Mouse (Mus musculus): ENCODE data around the gene Dagla. TPM values are rescaled to one million over a fixed set of nuclear protein-coding genes. Genes with fewer than 3 reads are reported as not detected.

Dagla gene
- total and polyA plus RNA-seq, 3 experiments: 2.5 to 5.7 (median 3.3) TPM

DNA sequence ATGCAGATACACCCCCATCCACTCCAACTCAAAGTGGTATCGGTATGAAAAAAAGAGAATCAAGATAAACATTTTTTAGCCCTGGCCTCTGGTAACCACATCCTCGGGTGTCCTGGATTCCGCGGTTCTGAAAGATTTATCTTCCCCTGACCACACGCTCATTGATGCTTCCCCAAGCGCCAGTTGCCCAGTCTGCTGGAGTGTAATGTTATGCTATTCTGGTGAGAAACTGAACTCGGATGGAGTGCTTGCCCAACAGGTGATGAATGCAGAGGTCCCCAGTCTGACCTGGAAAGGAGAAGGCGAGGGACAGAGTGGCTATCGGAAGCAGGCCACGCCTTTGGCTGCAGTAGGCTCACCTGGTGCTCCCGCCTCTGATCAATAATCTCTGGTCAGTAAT lies 3.4 kb downstream of the Dagla start:
- H3K27ac ChIP-seq: no peak overlapping the region
- H3K4me1 ChIP-seq (ENCODE audit: control insufficient read depth, insufficient read depth, low read length): peaks cover 11% of the 10 kb centered on the region
- H3K27me3 ChIP-seq (ENCODE audit: control insufficient read depth, insufficient read depth, low read length): no peaks in the 10 kb centered on the region
- H3K79me2 ChIP-seq (replicated peaks; ENCODE audit: control insufficient read depth, insufficient read depth, low read length): no peaks in the 10 kb centered on the region
- H3K9ac ChIP-seq (ENCODE audit: low read depth, low read length): no peak overlapping the region
- no peak for DNase-seq
- H3K4me3 ChIP-seq: no peak overlapping the region
- TF ChIP-seq CTCF (IDR thresholded peaks at IDR 0.05) (no peak), EP300 (IDR thresholded peaks at IDR 0.05; ENCODE audit: insufficient read depth, low read depth, low read length) (no peak), POLR2A (IDR thresholded peaks at IDR 0.05; ENCODE audit: insufficient read depth, low read depth, low read length) (no peak)
- no peaks in the 10 kb centered on the region for H3K36me3 ChIP-seq (ENCODE audit: control insufficient read depth, insufficient read depth, low read length)
- intact Hi-C loops (cut with DNase I): no loop called here
- WGBS: 83% methylated on average over 11 of the region's 11 CpGs

DNA sequence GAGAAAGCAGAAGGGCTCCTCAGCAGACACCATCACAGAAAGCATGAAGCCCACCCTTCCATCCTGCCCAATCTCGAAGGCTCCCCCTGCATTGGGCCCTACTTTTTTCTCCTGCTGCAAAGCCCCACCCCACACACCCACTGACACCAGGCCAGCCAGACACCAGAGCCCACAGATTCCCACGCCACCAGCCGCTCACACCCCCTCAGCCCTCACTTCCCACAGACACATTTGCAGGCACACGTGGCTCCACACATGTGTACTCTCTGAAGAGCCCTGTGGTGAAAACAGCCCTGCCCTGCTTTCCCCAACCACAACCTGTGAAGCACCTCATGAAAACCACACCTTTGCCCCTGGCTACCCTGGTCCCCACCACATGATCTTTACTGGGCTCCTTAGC lies 3.9 kb downstream of the Dagla start:
- Histone ChIP-seq H3K4me3 (no peak overlapping the region), H3K9ac (ENCODE audit: low read depth, low read length) (no peak overlapping the region), H3K27ac (no peak overlapping the region), H3K79me2 (replicated peaks; ENCODE audit: control insufficient read depth, insufficient read depth, low read length) (no peaks in the 10 kb centered on the region), H3K27me3 (ENCODE audit: control insufficient read depth, insufficient read depth, low read length) (no peaks in the 10 kb centered on the region), H3K4me1 (ENCODE audit: control insufficient read depth, insufficient read depth, low read length) (peaks cover 16% of the 10 kb centered on the region), H3K36me3 (ENCODE audit: control insufficient read depth, insufficient read depth, low read length) (no peaks in the 10 kb centered on the region)
- peak in 1 of 2 experiments; percentile 2 for DNase-seq
- intact Hi-C loops (cut with DNase I): no loop called here
- TF ChIP-seq CTCF (IDR thresholded peaks at IDR 0.05) (no peak), EP300 (IDR thresholded peaks at IDR 0.05; ENCODE audit: insufficient read depth, low read depth, low read length) (no peak), POLR2A (IDR thresholded peaks at IDR 0.05; ENCODE audit: insufficient read depth, low read depth, low read length) (no peak)
- 70% methylated on average over 4 of the region's 4 CpGs for WGBS

DNA sequence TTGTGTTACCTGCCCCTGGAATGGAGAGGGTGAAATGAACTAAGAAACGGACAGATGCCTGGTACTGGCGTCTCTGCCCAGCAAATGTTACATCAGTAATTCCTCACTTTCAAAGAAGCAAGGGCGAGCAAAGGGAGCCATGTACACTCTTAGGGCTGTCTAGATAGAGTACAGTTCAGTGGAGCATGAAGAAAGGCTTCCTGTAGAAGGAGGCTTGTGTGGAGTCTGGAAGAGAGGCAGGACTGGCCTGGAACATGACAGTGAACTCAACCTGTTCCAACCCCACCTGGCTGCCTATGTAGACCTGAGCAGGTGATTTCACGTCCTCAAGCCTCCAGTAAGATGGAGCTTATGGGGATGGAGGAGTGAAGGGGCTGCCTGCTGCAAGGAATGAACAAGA lies 6.4 kb downstream of the Dagla start:
- Histone ChIP-seq H3K27me3 (ENCODE audit: control insufficient read depth, insufficient read depth, low read length) (no peaks in the 10 kb centered on the region), H3K36me3 (ENCODE audit: control insufficient read depth, insufficient read depth, low read length) (no peaks in the 10 kb centered on the region), H3K4me3 (no peak overlapping the region), H3K79me2 (replicated peaks; ENCODE audit: control insufficient read depth, insufficient read depth, low read length) (no peaks in the 10 kb centered on the region), H3K9ac (ENCODE audit: low read depth, low read length) (no peak overlapping the region), H3K27ac (no peak overlapping the region), H3K4me1 (ENCODE audit: control insufficient read depth, insufficient read depth, low read length) (peaks cover 28% of the 10 kb centered on the region)
- no peak for DNase-seq
- intact Hi-C loops (cut with DNase I): no loop called here
- no peak for TF ChIP-seq CTCF (IDR thresholded peaks at IDR 0.05)
- no peak for TF ChIP-seq EP300 (IDR thresholded peaks at IDR 0.05; ENCODE audit: insufficient read depth, low read depth, low read length)
- TF ChIP-seq POLR2A (IDR thresholded peaks at IDR 0.05; ENCODE audit: insufficient read depth, low read depth, low read length): no peak
- 89% methylated on average over 4 of the region's 4 CpGs for WGBS

- peak overlapping the region; percentile 78 for H3K27ac ChIP-seq
- TF ChIP-seq POLR2A (IDR thresholded peaks at IDR 0.05; ENCODE audit: insufficient read depth, low read depth, low read length) (peak; percentile 54), CTCF (IDR thresholded peaks at IDR 0.05) (no peak)
- H3K4me3 ChIP-seq: no peak overlapping the region
- peak overlapping the region; percentile 14; the same call in 1 of the 2 replicates for H3K9ac ChIP-seq (ENCODE audit: low read depth, low read length)
- no peaks in the 10 kb centered on the region for H3K36me3 ChIP-seq (ENCODE audit: control insufficient read depth, insufficient read depth, low read length)
- intact Hi-C loops (cut with DNase I): no loop called here
- peaks cover 28% of the 10 kb centered on the region for H3K4me1 ChIP-seq (ENCODE audit: control insufficient read depth, insufficient read depth, low read length)
- no peaks in the 10 kb centered on the region for H3K79me2 ChIP-seq (replicated peaks; ENCODE audit: control insufficient read depth, insufficient read depth, low read length)
- DNase-seq: peak; percentile 70 to 83
- H3K27me3 ChIP-seq (ENCODE audit: control insufficient read depth, insufficient read depth, low read length): no peaks in the 10 kb centered on the region
- WGBS: 9% methylated on average over 8 of the region's 8 CpGs
Observed at GRCm38 (mm10) chr19:10297041-10297503, 7.6 kb downstream of the Dagla start.

DNA sequence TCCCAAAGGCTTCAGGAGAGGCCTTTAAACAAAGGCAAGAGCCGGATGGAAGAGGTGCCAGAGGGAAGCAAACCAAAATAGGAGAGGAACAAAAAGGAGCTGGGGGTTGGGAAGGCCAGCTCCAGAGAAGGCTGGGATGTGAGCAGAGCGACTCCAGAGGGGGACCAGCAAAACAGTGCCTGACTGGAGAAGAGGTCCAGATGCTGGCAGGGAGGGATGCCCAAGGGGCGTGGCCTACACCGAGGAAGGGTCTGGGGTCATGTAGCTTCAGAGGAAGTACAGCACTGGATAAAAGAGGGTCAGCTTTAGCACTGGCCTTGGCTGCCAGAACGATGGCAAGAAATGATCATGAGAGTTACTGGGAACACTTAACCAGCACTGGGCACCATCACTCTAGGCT lies 8.4 kb downstream of the Dagla start:
- H3K9ac ChIP-seq (ENCODE audit: low read depth, low read length): no peak overlapping the region
- no peaks in the 10 kb centered on the region for H3K27me3 ChIP-seq (ENCODE audit: control insufficient read depth, insufficient read depth, low read length)
- intact Hi-C loops (cut with DNase I): no loop called here
- peaks cover 28% of the 10 kb centered on the region for H3K4me1 ChIP-seq (ENCODE audit: control insufficient read depth, insufficient read depth, low read length)
- no peaks in the 10 kb centered on the region for H3K36me3 ChIP-seq (ENCODE audit: control insufficient read depth, insufficient read depth, low read length)
- no peaks in the 10 kb centered on the region for H3K79me2 ChIP-seq (replicated peaks; ENCODE audit: control insufficient read depth, insufficient read depth, low read length)
- H3K27ac ChIP-seq: peak overlapping the region; percentile 78
- TF ChIP-seq CTCF (IDR thresholded peaks at IDR 0.05): no peak
- no peak for TF ChIP-seq POLR2A (IDR thresholded peaks at IDR 0.05; ENCODE audit: insufficient read depth, low read depth, low read length)
- no peak for TF ChIP-seq EP300 (IDR thresholded peaks at IDR 0.05; ENCODE audit: insufficient read depth, low read depth, low read length)
- 52% methylated on average over 5 of the region's 5 CpGs for whole genome bisulfite sequencing
- DNase-seq: peak in 1 of 2 experiments; percentile 45
- H3K4me3 ChIP-seq: no peak overlapping the region

GRCm38 (mm10) chr19:10294631-10295562 lies 9.8 kb downstream of the Dagla start:
- peak overlapping the region; percentile 10; the same call in 1 of the 2 replicates for H3K9ac ChIP-seq (ENCODE audit: low read depth, low read length)
- WGBS: 49% methylated on average over 20 of the region's 20 CpGs
- no peak overlapping the region for H3K4me3 ChIP-seq
- peak overlapping the region; percentile 78 for H3K27ac ChIP-seq
- peak; percentile 66 to 76 for DNase-seq
- TF ChIP-seq CTCF (IDR thresholded peaks at IDR 0.05): no peak
- 0 out of 2 replicates have a peak, but pooled peaks have one; percentile 26 for TF ChIP-seq EP300 (IDR thresholded peaks at IDR 0.05; ENCODE audit: insufficient read depth, low read depth, low read length)
- 0 out of 2 replicates have a peak, but pooled peaks have one; percentile 35 for TF ChIP-seq POLR2A (IDR thresholded peaks at IDR 0.05; ENCODE audit: insufficient read depth, low read depth, low read length)
- peaks cover 33% of the 10 kb centered on the region for H3K4me1 ChIP-seq (ENCODE audit: control insufficient read depth, insufficient read depth, low read length)
- no peaks in the 10 kb centered on the region for H3K79me2 ChIP-seq (replicated peaks; ENCODE audit: control insufficient read depth, insufficient read depth, low read length)
- no peaks in the 10 kb centered on the region for H3K36me3 ChIP-seq (ENCODE audit: control insufficient read depth, insufficient read depth, low read length)
- intact Hi-C loops (cut with DNase I): no loop called here
- H3K27me3 ChIP-seq (ENCODE audit: control insufficient read depth, insufficient read depth, low read length): no peaks in the 10 kb centered on the region

All from heart, adult 2 months (tissue).